Mouse (Mus musculus) B cell, adult 2 months (primary cell): ENCODE results near the gene Dennd1a.

Experiments used
- DNase-seq, 2 experiments: peaks; one replicate each; pipeline ENCODE4 v3.0.0; 2022

Gene Dennd1a

GRCm38 (mm10) chr2:37766027-37766761, 521.0 kb downstream of the Dennd1a start:
- DNase-seq = peak; percentile 49 to 53

GRCm38 (mm10) chr2:37765082-37765483, 522.1 kb downstream of the Dennd1a start:
- peak; percentile 80 to 81 for DNase-seq

DNA sequence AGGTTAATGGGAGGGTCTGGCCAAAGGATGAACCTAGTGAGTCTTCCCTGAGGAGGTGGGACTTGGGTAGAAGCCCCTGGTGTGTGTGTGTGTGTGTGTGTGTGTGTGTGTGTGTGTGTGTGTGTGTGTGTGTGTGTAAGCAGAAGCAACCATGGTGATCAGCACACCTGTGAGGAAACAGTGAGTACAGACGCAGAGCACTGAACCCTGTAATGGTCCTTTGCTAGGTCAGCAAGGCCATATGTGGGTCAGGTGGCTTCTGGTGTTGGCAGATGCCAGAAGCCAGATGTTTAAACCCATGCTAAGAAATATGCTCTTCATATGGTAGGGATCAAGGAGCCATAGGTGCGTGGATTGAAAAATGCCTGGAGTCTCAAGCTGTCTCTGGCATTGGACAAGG, 522.7 kb downstream of the Dennd1a start:
- peak; percentile 18 to 34 for DNase-seq

- no peak for DNase-seq
Observed at GRCm38 (mm10) chr2:37763638-37764037, 523.6 kb downstream of the Dennd1a start.

- DNase-seq = no peak
Observed at GRCm38 (mm10) chr2:37760633-37761032, 526.6 kb downstream of the Dennd1a start.

GRCm38 (mm10) chr2:37758343-37759015, 528.7 kb downstream of the Dennd1a start:
- peak; percentile 43 to 50 for DNase-seq

- no peak for DNase-seq
Observed at GRCm38 (mm10) chr2:37757784-37758183, 529.4 kb downstream of the Dennd1a start.

- peak; percentile 73 to 76 for DNase-seq
Observed at GRCm38 (mm10) chr2:37757016-37757415, 530.2 kb downstream of the Dennd1a start.

DNA sequence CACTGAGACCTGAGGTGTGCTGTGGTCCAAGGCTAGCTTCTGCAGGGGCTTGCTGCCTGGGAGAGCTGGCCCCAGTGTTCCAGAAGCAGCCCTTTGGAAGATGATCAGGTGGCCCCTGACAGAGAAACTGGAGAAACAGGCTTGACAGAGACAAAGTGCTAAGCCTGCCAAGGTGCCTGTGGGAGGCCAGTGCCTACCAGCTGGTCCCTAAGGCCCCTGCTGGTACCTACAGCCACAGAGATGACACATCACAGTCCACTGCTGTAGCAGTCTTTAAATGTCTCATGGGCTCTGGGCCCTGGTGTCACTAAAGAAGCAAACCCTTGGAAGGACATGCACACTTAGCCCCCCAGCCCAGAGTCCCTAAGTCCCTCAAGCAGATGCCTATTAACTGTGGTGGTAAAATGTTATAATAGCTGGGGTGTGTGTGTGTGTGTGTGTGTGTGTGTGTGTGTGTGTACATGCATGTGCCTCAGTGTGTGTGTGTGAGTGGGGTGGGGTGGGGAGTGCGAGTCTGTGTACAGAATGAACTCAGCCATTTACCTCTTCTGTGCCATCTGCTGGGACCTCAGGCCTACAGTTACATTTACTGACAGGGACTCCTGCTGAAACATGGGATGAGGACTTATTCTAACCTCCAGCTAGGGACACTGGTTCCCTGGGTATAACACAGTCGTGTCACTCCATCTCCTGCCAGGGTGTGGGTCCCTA, 530.8 kb downstream of the Dennd1a start:
- no peak for DNase-seq

DNA sequence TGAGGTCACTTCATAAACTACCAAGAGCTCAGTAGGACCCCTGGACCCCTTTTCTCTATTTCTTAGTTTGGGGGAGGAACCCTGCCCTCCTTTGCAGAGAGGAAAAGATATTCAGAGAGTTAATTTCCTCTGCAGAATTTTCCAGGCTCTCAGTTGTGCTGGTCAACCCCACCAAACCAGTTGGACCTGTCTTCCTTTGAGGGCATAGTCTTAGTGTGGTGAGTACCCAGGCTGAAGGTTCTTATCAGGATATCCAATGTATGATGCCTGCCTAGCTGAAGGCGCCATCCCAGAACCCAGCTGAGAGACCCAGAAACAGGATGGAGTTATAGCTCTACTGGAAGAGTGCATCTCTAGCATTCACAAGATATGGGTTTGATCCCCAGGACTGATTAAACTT, 536.1 kb downstream of the Dennd1a start:
- no peak for DNase-seq

GRCm38 (mm10) chr2:37749323-37749722, 537.9 kb downstream of the Dennd1a start:
- DNase-seq = peak; percentile 42 to 47
